Mouse (Mus musculus) neural tube, embryonic 14.5 days (tissue): ENCODE measurements around the gene Usp47. TPM values are rescaled to one million over a fixed set of nuclear protein-coding genes. Genes with fewer than 3 reads are reported as not detected.

Experiments
- ATAC-seq: fragments of 200-750 bp; cut with Nextera tagmentation; 2 replicates; pipeline ENCODE4 v1.8.0; 2017; ENCODE audit warnings: low read depth, mild to moderate bottlenecking, moderate TSS enrichment, moderate library complexity
- H3K27ac ChIP-seq: fragments of 300-500 bp; sonication (generic); 2 replicates; pipeline ENCODE4 v1.5.1; 2014; ENCODE audit warnings: low read depth, mild to moderate bottlenecking, control low read depth, low read length, moderate library complexity, mixed read lengths
- H3K27me3 ChIP-seq: fragments of 300-500 bp; sonication (generic); 2 replicates; pipeline ENCODE4 v1.6.1; 2014; ENCODE audit warnings: low read length; ENCODE audit not compliant: control insufficient read depth, insufficient read depth
- H3K36me3 ChIP-seq: fragments of 300-500 bp; sonication (generic); 2 replicates; pipeline ENCODE4 v1.6.1; 2014; ENCODE audit warnings: low read length, mixed read lengths; ENCODE audit not compliant: control insufficient read depth, insufficient read depth
- H3K4me1 ChIP-seq: fragments of 300-500 bp; sonication (generic); 2 replicates; pipeline ENCODE4 v1.6.1; 2014; ENCODE audit warnings: low read length; ENCODE audit not compliant: control insufficient read depth, insufficient read depth
- H3K4me2 ChIP-seq: fragments of 300-500 bp; sonication (generic); 2 replicates; pipeline ENCODE4 v1.6.1; 2014; ENCODE audit warnings: mild to moderate bottlenecking, low read depth, low read length, control low read depth
- H3K4me3 ChIP-seq: fragments of 300-500 bp; sonication (generic); 2 replicates; pipeline ENCODE4 v1.5.1; 2014; ENCODE audit warnings: low read depth, low read length, control low read depth, mixed read lengths
- H3K9ac ChIP-seq: fragments of 300-500 bp; sonication (generic); replicated peaks from 2 replicates; pipeline ENCODE4 v1.6.1; 2014; ENCODE audit warnings: low read depth, mild to moderate bottlenecking, control low read depth, low read length, mixed read lengths
- H3K9me3 ChIP-seq: fragments of 300-500 bp; sonication (generic); 2 replicates; pipeline ENCODE4 v1.6.1; 2016; ENCODE audit warnings: low read length; ENCODE audit not compliant: control insufficient read depth
- WGBS: fragments of 180-500 bp; shearing (Covaris S2); extraction: QIAGEN DNeasy Blood & Tissue Kit; methylation state at CpG from one replicate; pipeline ENCODE4 v1.1.7; 2014; 5-methylcytosine and 5-hydroxymethylcytosine counted together
- polyA plus RNA-seq: library from polyadenylated mRNA; unstranded; fragments of >200 nt; fragmentation: Nextera tagmentation; extraction: Ambion mirVana; gene quantifications from 2 replicates; pipeline ENCODE4 v1.2.1, GENCODE M21; 2014

The Usp47 gene
- polyA plus RNA-seq, 1 experiment from 2014 or later = 86.2 TPM

DNA sequence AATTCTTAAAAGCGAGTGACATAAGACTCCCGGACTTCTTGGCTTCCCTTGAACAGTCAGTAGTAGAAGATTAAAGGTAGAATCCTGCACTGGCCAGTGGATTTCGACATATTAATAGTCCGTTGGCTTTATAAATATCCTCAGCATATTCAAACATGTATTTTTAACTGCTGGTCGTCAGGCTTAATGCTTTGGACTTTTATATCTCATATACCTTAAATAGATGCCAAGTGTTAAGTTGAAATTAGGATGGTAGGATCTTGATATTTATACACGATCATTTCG, 1.1 kb downstream of the Usp47 start:
- H3K4me2 ChIP-seq = peak overlapping the region; percentile 57
- peaks cover 28% of the 10 kb centered on the region for H3K4me1 ChIP-seq
- peak overlapping the region; percentile 84; the same call in 1 of the 2 replicates for H3K9ac ChIP-seq
- H3K4me3 ChIP-seq = peak overlapping the region; percentile 61
- no peaks in the 10 kb centered on the region for H3K36me3 ChIP-seq
- H3K27ac ChIP-seq = no peak overlapping the region
- no peak for ATAC-seq
- no peaks in the 10 kb centered on the region for H3K9me3 ChIP-seq
- no peaks in the 10 kb centered on the region for H3K27me3 ChIP-seq
- WGBS = 42% methylated on average over 7 of the region's 7 CpGs

DNA sequence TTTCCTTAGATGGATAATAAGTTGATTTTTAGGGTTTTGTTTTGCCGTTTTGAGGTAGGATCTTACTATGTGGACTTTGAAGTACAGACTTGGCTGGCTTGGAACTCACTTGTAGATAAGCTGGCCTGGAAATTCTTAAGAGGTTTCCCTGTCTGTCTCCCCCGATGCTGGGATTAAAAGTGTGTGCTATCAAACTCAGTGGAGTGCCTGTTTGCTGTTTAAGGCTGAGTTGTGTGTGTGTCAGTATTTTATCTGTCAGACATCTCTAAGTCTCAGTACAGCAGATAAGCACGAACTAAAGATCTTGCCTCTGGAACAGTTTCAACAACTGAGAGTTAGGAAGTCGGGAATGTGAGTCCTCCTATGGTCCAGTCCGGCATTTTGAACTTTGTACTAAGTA, 1.6 kb downstream of the Usp47 start:
- 32% methylated on average over 5 of the region's 5 CpGs for WGBS
- no peak for ATAC-seq
- no peaks in the 10 kb centered on the region for H3K27me3 ChIP-seq

DNA sequence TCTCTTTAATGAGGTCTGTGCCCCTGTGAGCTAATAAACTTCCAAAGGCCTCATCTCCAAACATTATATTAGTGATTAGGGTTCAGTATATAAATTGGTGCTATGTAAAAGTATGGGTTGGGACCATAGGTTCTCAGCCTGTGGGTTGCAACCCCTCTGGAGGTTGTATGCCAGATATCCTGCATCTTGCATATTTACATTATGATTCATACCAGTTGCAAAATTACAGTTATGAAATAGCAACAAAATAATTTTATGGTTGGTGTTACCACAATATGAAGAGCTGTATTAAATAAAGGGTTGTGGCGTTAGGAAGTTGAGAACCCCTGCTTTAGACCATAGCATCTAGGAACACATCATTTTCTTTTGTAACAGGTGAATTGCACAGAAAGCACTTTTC, 7.3 kb downstream of the Usp47 start:
- ATAC-seq = no peak
- Histone ChIP-seq H3K4me3 (no peak overlapping the region), H3K4me1 (peaks cover 17% of the 10 kb centered on the region), H3K9ac (no peak overlapping the region), H3K9me3 (no peaks in the 10 kb centered on the region), H3K27ac (no peak overlapping the region), H3K4me2 (no peak overlapping the region), H3K27me3 (no peaks in the 10 kb centered on the region), H3K36me3 (no peaks in the 10 kb centered on the region)
- 89% methylated on average over 1 of the region's 1 CpGs for WGBS

More for the DNA sequence above, 1.6 kb downstream of the Usp47 start:
- no peak overlapping the region for H3K27ac ChIP-seq
- peaks cover 28% of the 10 kb centered on the region for H3K4me1 ChIP-seq
- H3K4me2 ChIP-seq = peak overlapping the region; percentile 57
- H3K36me3 ChIP-seq = no peaks in the 10 kb centered on the region
- H3K4me3 ChIP-seq = peak overlapping the region; percentile 61
- H3K9ac ChIP-seq = no peak overlapping the region; the same call in 1 of the 2 replicates
- H3K9me3 ChIP-seq = no peaks in the 10 kb centered on the region

DNA sequence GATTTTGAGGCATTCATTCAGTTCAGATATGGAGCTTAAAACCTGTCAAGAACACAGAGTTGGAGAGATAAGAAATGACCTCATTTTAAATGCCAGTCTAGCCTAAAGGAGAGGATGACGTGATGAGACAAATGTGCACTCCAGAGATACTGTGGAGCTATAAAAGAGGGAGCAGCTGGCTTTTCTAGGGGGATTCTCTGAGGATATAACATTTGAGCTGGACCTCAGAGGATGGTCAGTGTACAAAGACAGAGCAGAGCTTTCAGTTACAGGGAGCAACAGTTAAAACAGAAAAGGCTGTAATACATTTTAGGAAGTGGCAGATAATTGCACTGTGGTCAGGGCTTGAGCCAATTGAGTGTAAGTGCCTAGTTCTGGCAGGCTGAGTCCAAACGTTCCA, 12.5 kb downstream of the Usp47 start:
- no peaks in the 10 kb centered on the region for H3K9me3 ChIP-seq
- H3K4me3 ChIP-seq = no peak overlapping the region
- H3K27me3 ChIP-seq = no peaks in the 10 kb centered on the region
- no peaks in the 10 kb centered on the region for H3K36me3 ChIP-seq
- no peak overlapping the region for H3K9ac ChIP-seq
- no peak overlapping the region for H3K4me2 ChIP-seq
- WGBS = 9% methylated on average over 2 of the region's 2 CpGs
- H3K4me1 ChIP-seq = no peaks in the 10 kb centered on the region
- no peak overlapping the region for H3K27ac ChIP-seq
- no peak for ATAC-seq

DNA sequence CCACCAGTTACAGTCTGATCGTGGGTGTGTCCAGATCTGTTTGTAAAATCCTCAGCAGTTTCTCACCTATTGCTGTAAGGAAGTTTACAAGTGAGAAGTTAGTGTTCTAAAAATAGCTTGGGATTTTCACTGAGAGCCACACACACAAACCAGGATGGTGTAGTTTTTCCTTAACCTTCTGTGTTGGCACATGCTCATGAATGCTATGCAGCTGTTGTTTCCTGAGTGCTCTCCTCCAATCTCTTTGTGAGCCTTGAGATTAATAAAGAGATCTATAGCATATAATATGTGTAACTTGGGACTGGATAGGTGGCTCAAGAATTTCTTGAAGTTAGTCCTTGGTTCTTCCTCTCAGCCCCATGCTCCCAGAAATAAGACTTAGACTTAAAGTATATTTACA, 13.3 kb downstream of the Usp47 start:
- no peak overlapping the region for H3K4me2 ChIP-seq
- no peaks in the 10 kb centered on the region for H3K4me1 ChIP-seq
- no peaks in the 10 kb centered on the region for H3K9me3 ChIP-seq
- H3K9ac ChIP-seq = no peak overlapping the region
- no peaks in the 10 kb centered on the region for H3K36me3 ChIP-seq
- 84% methylated on average over 1 of the region's 1 CpGs for WGBS
- no peak overlapping the region for H3K4me3 ChIP-seq
- H3K27me3 ChIP-seq = no peaks in the 10 kb centered on the region
- H3K27ac ChIP-seq = no peak overlapping the region
- no peak for ATAC-seq

DNA sequence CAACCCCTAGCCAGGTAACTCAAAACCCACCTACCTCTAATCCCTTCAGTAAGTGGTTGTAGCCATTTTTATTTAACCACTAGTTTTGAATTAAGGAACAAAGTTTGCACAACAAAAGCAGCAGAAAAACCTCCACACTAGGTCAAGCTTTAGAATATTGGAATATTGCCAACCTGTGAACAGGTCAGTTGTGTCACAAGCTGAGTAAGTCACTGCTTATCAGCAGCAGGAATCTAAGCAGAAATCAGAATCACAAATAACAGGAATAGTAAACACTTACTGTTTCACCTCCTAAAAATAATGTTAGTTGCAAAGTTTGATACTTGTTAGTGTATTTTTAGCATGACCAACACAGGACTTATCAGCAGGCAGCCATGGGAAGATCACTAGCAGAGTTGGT, 17.0 kb downstream of the Usp47 start:
- Histone ChIP-seq H3K27me3 (no peaks in the 10 kb centered on the region), H3K4me1 (no peaks in the 10 kb centered on the region), H3K36me3 (no peaks in the 10 kb centered on the region), H3K9me3 (no peaks in the 10 kb centered on the region), H3K9ac (no peak overlapping the region), H3K4me2 (no peak overlapping the region), H3K4me3 (no peak overlapping the region), H3K27ac (no peak overlapping the region)
- ATAC-seq = no peak

DNA sequence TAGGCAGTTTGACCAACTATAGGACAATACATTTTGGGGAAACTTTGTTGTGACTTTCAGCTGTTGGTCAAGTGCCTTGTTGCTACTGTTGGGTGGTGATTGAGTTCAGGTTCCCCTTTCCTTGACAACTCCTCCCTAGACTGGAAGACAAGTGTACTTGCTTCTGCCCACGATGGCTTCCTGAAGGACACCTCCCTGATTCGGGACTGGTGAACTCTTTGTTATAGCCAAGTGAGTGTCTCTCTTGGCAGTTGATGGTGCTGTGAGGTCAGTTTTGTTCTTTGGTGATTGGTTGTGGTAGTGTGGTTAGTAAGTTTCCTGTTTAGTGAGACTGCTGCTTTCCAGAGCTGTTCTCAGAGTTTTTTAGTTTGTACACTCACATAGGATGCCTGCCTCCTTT, 19.5 kb downstream of the Usp47 start:
- Histone ChIP-seq H3K27ac (no peak overlapping the region), H3K4me3 (no peak overlapping the region), H3K36me3 (no peaks in the 10 kb centered on the region), H3K4me1 (no peaks in the 10 kb centered on the region), H3K9ac (no peak overlapping the region), H3K4me2 (no peak overlapping the region), H3K27me3 (no peaks in the 10 kb centered on the region), H3K9me3 (no peaks in the 10 kb centered on the region)
- no peak for ATAC-seq
- WGBS = 87% methylated on average over 2 of the region's 2 CpGs

DNA sequence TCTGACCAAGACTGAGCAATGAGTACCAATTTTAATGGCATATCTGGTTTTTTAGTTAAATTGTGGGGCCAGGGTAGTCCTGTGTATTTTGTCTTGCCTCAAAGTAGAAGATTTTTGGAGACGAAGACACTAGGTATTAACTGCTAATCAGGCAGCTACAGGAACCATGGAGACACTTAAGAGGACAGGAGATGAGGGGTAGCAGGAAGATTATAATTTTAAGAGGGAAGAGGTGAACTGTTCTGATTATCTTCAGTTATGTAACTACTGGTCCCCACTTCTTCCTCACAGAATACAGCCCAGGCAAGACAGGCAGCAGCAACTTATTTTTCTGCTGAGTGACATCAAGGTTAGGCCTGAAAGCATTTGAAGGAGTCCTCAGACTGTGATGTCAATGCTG, 21.9 kb downstream of the Usp47 start:
- Histone ChIP-seq H3K9me3 (no peaks in the 10 kb centered on the region), H3K4me3 (no peak overlapping the region), H3K9ac (no peak overlapping the region), H3K27ac (no peak overlapping the region), H3K27me3 (no peaks in the 10 kb centered on the region), H3K4me1 (no peaks in the 10 kb centered on the region), H3K36me3 (no peaks in the 10 kb centered on the region), H3K4me2 (no peak overlapping the region)
- ATAC-seq = no peak
- 86% methylated on average over 1 of the region's 1 CpGs for WGBS

DNA sequence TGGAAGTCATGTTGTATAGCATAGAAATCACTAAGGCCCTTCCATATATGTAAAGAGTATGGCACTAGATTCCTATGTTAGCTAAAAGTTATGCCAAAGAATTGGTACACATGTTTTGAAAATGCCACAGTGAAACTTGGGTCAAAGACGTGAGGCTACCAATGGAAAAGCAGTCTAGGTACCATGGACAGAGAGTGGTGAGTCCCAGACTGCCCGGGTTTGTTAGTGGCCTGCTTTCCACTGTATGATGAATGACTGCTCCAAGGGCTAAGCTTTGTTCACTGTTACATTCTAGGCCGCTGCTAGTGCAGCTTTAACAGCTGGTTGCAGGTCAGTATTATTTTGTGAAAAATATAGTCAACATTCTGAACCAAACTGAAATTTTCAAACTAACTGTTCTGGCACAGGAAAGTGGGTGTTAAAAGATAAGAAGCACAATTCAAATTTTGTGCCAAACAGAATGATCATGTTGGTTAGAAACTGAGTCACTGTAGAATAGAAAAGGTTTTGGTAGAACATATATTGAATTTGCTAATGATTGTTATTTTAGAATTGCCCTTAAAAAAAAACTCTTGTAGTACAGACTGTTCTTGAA, 22.6 kb downstream of the Usp47 start:
- Histone ChIP-seq H3K27ac (no peak overlapping the region), H3K4me1 (no peaks in the 10 kb centered on the region), H3K36me3 (no peaks in the 10 kb centered on the region), H3K4me3 (no peak overlapping the region), H3K9ac (no peak overlapping the region), H3K9me3 (no peaks in the 10 kb centered on the region), H3K4me2 (no peak overlapping the region), H3K27me3 (no peaks in the 10 kb centered on the region)
- ATAC-seq = no peak
- WGBS = 56% methylated on average over 3 of the region's 3 CpGs

DNA sequence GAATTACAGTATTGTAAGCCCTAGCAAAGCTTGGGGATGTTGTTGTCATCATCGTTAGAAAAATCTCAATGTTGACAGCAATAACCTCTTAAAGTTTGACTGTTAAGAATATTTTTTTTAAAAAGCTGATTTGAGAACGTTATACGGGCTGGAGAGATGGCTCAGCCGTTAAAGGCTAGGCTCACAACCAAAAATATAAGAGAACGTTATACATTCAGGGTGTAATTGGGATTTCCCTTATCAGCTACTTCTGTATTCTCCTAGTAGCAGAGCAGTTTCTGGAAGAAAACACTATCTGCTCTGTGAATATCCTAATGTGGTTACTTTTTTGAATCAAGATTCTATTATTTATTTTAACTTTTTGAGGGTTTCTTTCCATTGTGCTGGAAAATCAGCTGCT, 25.3 kb downstream of the Usp47 start:
- Histone ChIP-seq H3K27ac (no peak overlapping the region), H3K9ac (no peak overlapping the region), H3K4me1 (no peaks in the 10 kb centered on the region), H3K9me3 (no peaks in the 10 kb centered on the region), H3K36me3 (no peaks in the 10 kb centered on the region), H3K4me3 (no peak overlapping the region), H3K27me3 (no peaks in the 10 kb centered on the region), H3K4me2 (no peak overlapping the region)
- ATAC-seq = no peak
- 93% methylated on average over 5 of the region's 5 CpGs for WGBS
